Mouse (Mus musculus): Measurements from ENCODE around the gene Cbln4. TPM values are rescaled to one million over a fixed set of nuclear protein-coding genes. Genes with fewer than 3 reads are reported as not detected.

Cbln4 gene
- polyA plus RNA-seq, 1 experiment = not detected

- no peak for TF ChIP-seq GATA1 (IDR thresholded peaks at IDR 0.05; ENCODE audit: low read length)
Measured at GRCm38 (mm10) chr2:172004029-172004984, 39.0 kb downstream of the Cbln4 start.

DNA sequence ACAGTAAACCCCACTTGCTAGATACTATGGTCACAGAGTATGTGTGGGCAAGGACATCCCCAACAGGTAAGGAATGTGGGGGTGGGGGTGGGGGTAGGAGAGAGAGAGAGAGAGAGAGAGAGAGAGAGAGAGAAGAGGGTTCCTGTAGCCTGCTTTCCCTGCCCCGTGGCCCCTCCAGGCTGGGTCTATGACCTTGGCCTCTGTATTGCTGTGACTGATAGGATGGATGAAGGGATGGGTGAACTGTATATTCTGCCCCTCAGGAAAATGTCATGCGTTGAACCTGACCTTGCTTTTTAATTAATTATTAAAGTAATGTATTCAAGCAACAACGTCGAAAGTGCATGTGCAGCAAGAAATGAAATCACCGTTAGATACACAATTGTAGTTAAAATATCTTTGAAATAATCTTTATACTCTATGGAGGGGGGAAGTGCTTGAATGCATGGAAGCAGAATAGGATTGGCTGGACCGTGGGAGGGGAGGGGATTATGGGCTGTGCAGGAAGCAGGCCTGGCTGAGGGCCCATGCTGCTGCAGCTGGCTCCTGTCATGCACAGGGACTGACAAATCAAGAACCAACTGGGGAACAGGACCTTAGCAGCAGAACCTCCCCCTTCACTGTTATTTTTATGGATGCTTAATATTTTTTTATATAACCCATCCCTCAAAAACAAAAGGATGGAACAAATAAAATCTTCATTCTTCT, 46.1 kb downstream of the Cbln4 start:
- TF ChIP-seq GATA1 (IDR thresholded peaks at IDR 0.05; ENCODE audit: low read length) = no peak

- TF ChIP-seq GATA1 (IDR thresholded peaks at IDR 0.05; ENCODE audit: low read length) = no peak
Measured at GRCm38 (mm10) chr2:171994861-171995260, 48.4 kb downstream of the Cbln4 start.

DNA sequence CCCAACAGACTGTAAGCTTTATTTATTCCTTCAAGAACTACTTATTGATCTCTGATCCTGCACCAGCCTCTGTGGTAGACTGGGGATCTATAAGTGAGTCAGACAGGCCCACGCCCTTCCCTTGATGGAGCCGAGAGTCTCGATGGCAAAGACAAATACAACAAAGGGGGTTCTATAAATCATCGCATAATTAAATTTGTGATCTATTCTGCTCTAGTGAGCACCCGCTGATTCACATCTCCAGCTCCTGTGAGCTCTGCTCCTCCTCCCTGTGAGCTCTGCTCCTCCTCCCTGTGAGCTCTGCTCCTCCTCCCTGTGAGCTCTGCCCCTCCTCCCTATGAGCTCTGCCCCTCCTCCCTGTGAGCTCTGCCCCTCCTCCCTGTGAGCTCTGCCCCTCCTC, 49.0 kb downstream of the Cbln4 start:
- no peak for TF ChIP-seq GATA1 (IDR thresholded peaks at IDR 0.05; ENCODE audit: low read length)

- no peak for TF ChIP-seq GATA1 (IDR thresholded peaks at IDR 0.05; ENCODE audit: low read length)
Measured at GRCm38 (mm10) chr2:171986686-171987085, 56.6 kb downstream of the Cbln4 start.

Other genes starting within 250 kb of the Cbln4 start
- not detected in 2 replicates for gene Mc3r, start 205.0 kb upstream of the Cbln4 start, polyA plus RNA-seq (2012)